Mouse (Mus musculus) liver, embryonic 13.5 days (tissue): ENCODE measurements around the gene Rpap3. TPM values are rescaled to one million over a fixed set of nuclear protein-coding genes. Genes with fewer than 3 reads are reported as not detected.

Source experiments
- ATAC-seq: fragments of 200-750 bp; cut with Nextera tagmentation; 2 replicates; pipeline ENCODE4 v1.8.0; 2017; ENCODE audit warnings: low read depth, mild to moderate bottlenecking, moderate number of reproducible peaks, moderate library complexity
- DNase-seq: peaks from one replicate; pipeline ENCODE4 v3.0.0; 2022
- H3K27ac ChIP-seq: fragments of 300-500 bp; sonication (generic); 2 replicates; pipeline ENCODE4 v1.5.1; 2015; ENCODE audit warnings: moderate library complexity, mild to moderate bottlenecking, inconsistent platforms
- H3K27me3 ChIP-seq: fragments of 300-500 bp; sonication (generic); 2 replicates; pipeline ENCODE4 v1.6.1; 2015; ENCODE audit warnings: mild to moderate bottlenecking, inconsistent platforms
- H3K36me3 ChIP-seq: fragments of 300-500 bp; sonication (generic); 2 replicates; pipeline ENCODE4 v1.6.1; 2015; ENCODE audit warnings: mild to moderate bottlenecking, inconsistent platforms
- H3K4me1 ChIP-seq: fragments of 300-500 bp; sonication (generic); replicated peaks from 2 replicates; pipeline ENCODE4 v1.6.1; 2015; ENCODE audit warnings: inconsistent platforms
- H3K4me2 ChIP-seq: fragments of 300-500 bp; sonication (generic); 2 replicates; pipeline ENCODE4 v1.6.1; 2015; ENCODE audit warnings: inconsistent platforms, mild to moderate bottlenecking, moderate library complexity
- H3K4me3 ChIP-seq: fragments of 300-500 bp; sonication (generic); replicated peaks from 2 replicates; pipeline ENCODE4 v1.5.1; 2015; ENCODE audit warnings: mild to moderate bottlenecking, inconsistent platforms
- H3K9ac ChIP-seq: fragments of 300-500 bp; sonication (generic); 2 replicates; pipeline ENCODE4 v1.6.1; 2015; ENCODE audit warnings: mild to moderate bottlenecking, inconsistent platforms
- H3K9me3 ChIP-seq: fragments of 300-500 bp; sonication (generic); replicated peaks from 2 replicates; pipeline ENCODE4 v1.6.1; 2016; ENCODE audit warnings: inconsistent platforms
- WGBS: fragments of 180-500 bp; shearing (Covaris S2); methylation state at CpG from one replicate; pipeline ENCODE4 v1.1.7; 2015; ENCODE audit not compliant: insufficient replicate concordance; 5-methylcytosine and 5-hydroxymethylcytosine counted together
- polyA plus RNA-seq: library from polyadenylated mRNA; unstranded; fragments of >200 nt; fragmentation: Nextera tagmentation; extraction: Ambion mirVana; gene quantifications from 2 replicates; pipeline ENCODE4 v1.2.1, GENCODE M21; 2015

Rpap3 gene
- polyA plus RNA-seq, 1 experiment from 2014 or later: 13.1 TPM

- Histone ChIP-seq H3K36me3 (no peaks in the 10 kb centered on the region), H3K9ac (no peak overlapping the region), H3K9me3 (no peaks in the 10 kb centered on the region), H3K4me1 (peaks cover 8% of the 10 kb centered on the region), H3K4me2 (no peak overlapping the region), H3K27ac (no peak overlapping the region), H3K4me3 (no peak overlapping the region), H3K27me3 (no peaks in the 10 kb centered on the region)
- WGBS: 84% methylated on average over 10 of the region's 10 CpGs
- ATAC-seq (no peak), DNase-seq (no peak)
These were observed 39.2 kb downstream of the Rpap3 start for GRCm38 (mm10) chr15:97666457-97666770.

GRCm38 (mm10) chr15:97665770-97666456 is 39.7 kb downstream of the Rpap3 start:
- no peaks in the 10 kb centered on the region for H3K36me3 ChIP-seq
- no peaks in the 10 kb centered on the region for H3K9me3 ChIP-seq
- no peaks in the 10 kb centered on the region for H3K27me3 ChIP-seq
- no peak for ATAC-seq
- H3K4me3 ChIP-seq: no peak overlapping the region
- H3K4me1 ChIP-seq: peaks cover 8% of the 10 kb centered on the region
- no peak overlapping the region for H3K27ac ChIP-seq
- no peak for DNase-seq
- H3K4me2 ChIP-seq: no peak overlapping the region
- WGBS: 61% methylated on average over 25 of the region's 25 CpGs
- no peak overlapping the region for H3K9ac ChIP-seq

DNA sequence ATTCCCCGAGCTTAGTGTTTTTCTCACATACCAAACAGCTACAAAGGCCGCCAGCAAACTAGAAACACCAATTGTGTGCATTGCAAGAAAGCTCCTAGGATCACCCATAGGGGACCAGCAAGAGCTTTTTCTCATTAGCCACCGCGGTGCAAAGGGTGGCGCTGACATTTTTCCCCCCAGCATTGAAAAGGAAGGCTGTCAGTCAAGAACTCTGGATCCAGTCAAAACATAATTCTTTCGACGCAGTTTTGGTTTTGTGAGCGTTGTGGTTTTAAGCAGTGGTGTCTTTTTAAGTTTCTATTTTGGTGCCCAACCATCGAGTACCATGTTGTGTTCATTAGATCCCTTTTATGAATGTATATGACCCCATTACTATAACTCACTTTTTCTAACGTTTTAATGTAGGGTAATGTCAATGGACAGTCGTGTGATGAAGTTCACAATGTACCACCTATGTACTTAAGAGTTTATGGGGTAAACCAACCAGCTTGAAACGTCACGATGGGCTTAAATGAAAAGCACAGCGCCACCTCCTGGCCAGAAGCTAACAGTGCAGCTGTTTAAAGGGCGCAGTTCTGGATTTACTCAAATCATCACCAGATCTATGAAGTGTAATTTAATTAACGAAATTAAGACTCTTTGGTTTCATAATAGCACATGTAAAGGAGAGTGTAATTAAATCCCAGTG is 40.5 kb downstream of the Rpap3 start:
- DNase-seq (no peak), ATAC-seq (no peak)
- H3K27ac ChIP-seq: no peak overlapping the region
- peaks cover 8% of the 10 kb centered on the region for H3K4me1 ChIP-seq
- no peaks in the 10 kb centered on the region for H3K9me3 ChIP-seq
- H3K36me3 ChIP-seq: no peaks in the 10 kb centered on the region
- H3K9ac ChIP-seq: no peak overlapping the region
- no peaks in the 10 kb centered on the region for H3K27me3 ChIP-seq
- H3K4me3 ChIP-seq: no peak overlapping the region
- H3K4me2 ChIP-seq: no peak overlapping the region
- WGBS: 46% methylated on average over 16 of the region's 16 CpGs

GRCm38 (mm10) chr15:97663750-97664406 is 41.7 kb downstream of the Rpap3 start:
- H3K27me3 ChIP-seq: no peaks in the 10 kb centered on the region
- H3K9ac ChIP-seq: peak overlapping the region; percentile 18; the same call in 1 of the 2 replicates
- 2% methylated on average over 19 of the region's 19 CpGs for WGBS

GRCm38 (mm10) chr15:97658755-97659116 is 46.9 kb downstream of the Rpap3 start:
- H3K27ac ChIP-seq: no peak overlapping the region
- no peaks in the 10 kb centered on the region for H3K36me3 ChIP-seq
- no peaks in the 10 kb centered on the region for H3K27me3 ChIP-seq
- ATAC-seq (no peak), DNase-seq (no peak)
- peaks cover under 1% of the 10 kb centered on the region for H3K4me1 ChIP-seq
- H3K4me3 ChIP-seq: no peak overlapping the region
- H3K9me3 ChIP-seq: no peaks in the 10 kb centered on the region
- no peak overlapping the region for H3K4me2 ChIP-seq
- H3K9ac ChIP-seq: no peak overlapping the region
- 62% methylated on average over 8 of the region's 8 CpGs for WGBS

More at GRCm38 (mm10) chr15:97663750-97664406, 41.7 kb downstream of the Rpap3 start:
- Histone ChIP-seq H3K9me3 (no peaks in the 10 kb centered on the region), H3K4me2 (peak overlapping the region; percentile 75), H3K36me3 (no peaks in the 10 kb centered on the region), H3K4me1 (peaks cover 8% of the 10 kb centered on the region), H3K27ac (no peak overlapping the region), H3K4me3 (peak overlapping the region; percentile 54)
- peak; percentile 61 for DNase-seq
- peak; percentile 52 for ATAC-seq

DNA sequence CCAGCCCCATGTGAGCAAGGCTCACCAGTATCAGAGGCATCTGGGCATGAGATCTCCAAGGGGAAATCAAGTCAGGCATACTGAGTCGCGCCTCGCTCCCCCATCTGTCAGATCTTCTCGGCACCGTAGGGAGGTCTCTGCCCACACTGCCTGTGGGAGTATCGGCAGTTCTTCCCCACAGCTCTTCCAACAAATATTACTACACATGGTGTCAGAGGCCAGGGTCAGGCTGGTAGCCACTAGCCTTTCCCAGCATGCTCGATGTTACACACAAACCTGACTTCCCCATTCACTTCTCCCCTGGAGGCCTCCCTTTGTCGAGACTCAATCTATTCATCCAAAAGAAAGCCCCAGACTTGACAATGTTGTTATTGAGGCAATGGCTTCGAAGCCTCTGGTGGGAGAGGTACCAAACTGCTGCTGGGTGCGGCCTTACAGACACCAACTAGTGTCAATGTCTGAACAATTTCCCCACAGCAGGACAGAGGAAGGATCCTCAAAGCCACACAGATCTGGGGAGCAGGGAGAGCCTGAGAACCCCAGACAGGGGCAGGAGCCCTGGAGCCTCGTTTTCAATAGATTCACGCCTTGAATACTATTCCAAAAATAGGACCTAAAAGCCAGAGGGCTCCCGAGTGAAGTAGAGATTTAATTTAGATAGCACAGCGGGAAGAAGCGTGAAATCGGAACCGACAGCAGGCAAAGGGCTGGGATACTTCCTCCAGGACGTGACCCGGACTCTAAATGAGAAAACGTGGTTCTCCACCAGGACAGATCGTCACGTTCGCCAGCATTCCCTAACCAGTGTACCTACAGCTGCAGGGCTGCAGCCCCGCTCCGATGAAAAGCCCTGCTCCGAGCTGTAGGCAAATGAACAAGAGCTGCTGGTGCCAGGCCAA is 47.5 kb downstream of the Rpap3 start:
- ATAC-seq (no peak), DNase-seq (no peak)
- no peak overlapping the region for H3K9ac ChIP-seq
- no peak overlapping the region for H3K4me2 ChIP-seq
- H3K4me3 ChIP-seq: no peak overlapping the region
- H3K36me3 ChIP-seq: no peaks in the 10 kb centered on the region
- 68% methylated on average over 26 of the region's 26 CpGs for WGBS
- no peak overlapping the region for H3K27ac ChIP-seq
- no peaks in the 10 kb centered on the region for H3K27me3 ChIP-seq
- H3K4me1 ChIP-seq: no peaks in the 10 kb centered on the region
- H3K9me3 ChIP-seq: no peaks in the 10 kb centered on the region

DNA sequence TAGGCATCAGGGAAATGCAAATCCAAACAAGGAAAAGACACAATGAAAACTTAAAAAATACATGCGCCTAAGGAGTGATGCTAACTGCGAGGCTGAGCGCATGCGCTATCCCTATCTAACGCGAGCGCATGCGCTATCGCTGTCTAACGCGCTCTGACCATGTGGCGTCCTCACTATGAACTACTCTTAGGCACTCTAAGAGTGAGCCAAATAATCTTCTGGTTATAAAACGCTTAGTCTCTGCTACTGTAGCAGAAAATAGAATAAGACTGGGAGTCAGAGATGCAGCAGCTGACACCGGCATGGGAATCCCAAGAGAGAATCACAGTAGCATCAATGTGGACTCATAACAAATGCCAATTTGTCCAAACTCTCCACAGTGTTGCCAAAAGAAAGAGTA is 48.2 kb downstream of the Rpap3 start:
- Histone ChIP-seq H3K4me3 (no peak overlapping the region), H3K9me3 (no peaks in the 10 kb centered on the region), H3K4me2 (no peak overlapping the region), H3K27me3 (no peaks in the 10 kb centered on the region), H3K27ac (no peak overlapping the region), H3K36me3 (no peaks in the 10 kb centered on the region), H3K9ac (no peak overlapping the region), H3K4me1 (no peaks in the 10 kb centered on the region)
- DNase-seq: no peak
- WGBS: 86% methylated on average over 14 of the region's 14 CpGs
- no peak for ATAC-seq

DNA sequence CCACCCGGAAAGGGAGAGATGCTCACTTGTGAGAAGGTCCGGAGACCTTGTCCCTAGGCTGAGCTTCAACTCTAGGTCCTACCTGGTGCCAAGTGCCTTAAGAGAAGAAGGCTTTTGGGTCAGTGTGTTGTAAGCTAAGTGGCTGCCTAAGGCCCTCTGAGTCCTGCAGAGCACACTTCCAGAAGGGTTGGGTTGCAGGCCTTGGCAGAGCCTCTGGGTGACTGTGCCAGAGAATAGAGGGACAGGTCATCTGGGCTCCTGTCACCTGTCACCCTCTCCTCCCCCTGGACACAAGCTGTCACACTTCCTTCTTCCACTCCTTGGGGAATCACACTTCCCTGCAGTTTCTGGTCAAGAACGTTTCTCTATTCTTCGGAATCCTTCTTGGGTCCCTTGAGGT is 55.9 kb downstream of the Rpap3 start:
- no peak for DNase-seq
- 62% methylated on average over 4 of the region's 4 CpGs for WGBS
- no peaks in the 10 kb centered on the region for H3K4me1 ChIP-seq

GRCm38 (mm10) chr15:97648176-97648575 is 57.4 kb downstream of the Rpap3 start:
- Histone ChIP-seq H3K4me2 (no peak overlapping the region), H3K9ac (no peak overlapping the region), H3K36me3 (no peaks in the 10 kb centered on the region), H3K9me3 (no peaks in the 10 kb centered on the region), H3K4me1 (no peaks in the 10 kb centered on the region), H3K4me3 (no peak overlapping the region), H3K27ac (no peak overlapping the region), H3K27me3 (no peaks in the 10 kb centered on the region)
- no peak for DNase-seq
- ATAC-seq: no peak
- WGBS: 80% methylated on average over 18 of the region's 18 CpGs

More for the DNA sequence above, 55.9 kb downstream of the Rpap3 start:
- H3K27me3 ChIP-seq: no peaks in the 10 kb centered on the region
- no peak overlapping the region for H3K9ac ChIP-seq
- ATAC-seq: no peak
- no peaks in the 10 kb centered on the region for H3K36me3 ChIP-seq
- no peaks in the 10 kb centered on the region for H3K9me3 ChIP-seq
- H3K4me2 ChIP-seq: no peak overlapping the region
- H3K4me3 ChIP-seq: no peak overlapping the region
- H3K27ac ChIP-seq: no peak overlapping the region

GRCm38 (mm10) chr15:97646426-97646825 is 59.2 kb downstream of the Rpap3 start:
- Histone ChIP-seq H3K27me3 (no peaks in the 10 kb centered on the region), H3K4me1 (no peaks in the 10 kb centered on the region), H3K4me2 (no peak overlapping the region), H3K27ac (no peak overlapping the region), H3K4me3 (no peak overlapping the region), H3K9me3 (no peaks in the 10 kb centered on the region), H3K36me3 (no peaks in the 10 kb centered on the region), H3K9ac (no peak overlapping the region)
- DNase-seq (no peak), ATAC-seq (no peak)
- WGBS: 46% methylated on average over 7 of the region's 7 CpGs

DNA sequence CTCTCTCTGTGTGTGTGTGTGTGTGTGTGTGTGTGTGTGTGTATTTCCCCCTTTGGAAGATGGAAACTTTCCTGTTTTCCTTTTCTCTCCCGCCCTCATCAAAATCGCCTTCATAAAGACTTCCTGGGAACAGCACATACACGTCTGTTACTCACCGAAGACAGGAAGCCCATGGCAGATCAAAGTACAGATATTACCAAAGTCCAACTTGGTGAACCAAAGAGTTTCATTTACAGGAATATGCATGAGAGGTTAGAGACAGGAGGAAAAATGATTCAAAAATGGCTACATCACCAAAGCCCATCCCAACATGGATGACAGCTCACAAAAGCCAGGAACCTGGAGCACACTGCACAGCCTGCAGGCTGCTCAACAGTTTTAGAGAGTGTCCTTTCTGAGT is 61.6 kb downstream of the Rpap3 start:
- no peak overlapping the region for H3K4me2 ChIP-seq
- DNase-seq (no peak), ATAC-seq (no peak)
- no peaks in the 10 kb centered on the region for H3K9me3 ChIP-seq
- 61% methylated on average over 4 of the region's 4 CpGs for WGBS
- H3K36me3 ChIP-seq: no peaks in the 10 kb centered on the region
- H3K27me3 ChIP-seq: no peaks in the 10 kb centered on the region
- H3K4me1 ChIP-seq: no peaks in the 10 kb centered on the region
- H3K4me3 ChIP-seq: no peak overlapping the region
- no peak overlapping the region for H3K27ac ChIP-seq
- no peak overlapping the region for H3K9ac ChIP-seq
